Mouse (Mus musculus) erythroblast, adult 5-6 weeks (primary cell): ENCODE measurements at regions not wholly inside any gene's neighbourhood (a gene's known extent, or its start where the extent isn't known, plus 50 kb on each side); places are given as distances from the start of the nearest gene placed in this dataset.

ENCODE experiments used
- ATAC-seq: replicated peaks from 2 replicates; pipeline ENCODE4 v1.8.0; 2016; ENCODE audit warnings: moderate number of reproducible peaks, mild to moderate bottlenecking, moderate TSS enrichment, inconsistent platforms; ENCODE audit not compliant: poor library complexity, low FRiP score, severe bottlenecking

DNA sequence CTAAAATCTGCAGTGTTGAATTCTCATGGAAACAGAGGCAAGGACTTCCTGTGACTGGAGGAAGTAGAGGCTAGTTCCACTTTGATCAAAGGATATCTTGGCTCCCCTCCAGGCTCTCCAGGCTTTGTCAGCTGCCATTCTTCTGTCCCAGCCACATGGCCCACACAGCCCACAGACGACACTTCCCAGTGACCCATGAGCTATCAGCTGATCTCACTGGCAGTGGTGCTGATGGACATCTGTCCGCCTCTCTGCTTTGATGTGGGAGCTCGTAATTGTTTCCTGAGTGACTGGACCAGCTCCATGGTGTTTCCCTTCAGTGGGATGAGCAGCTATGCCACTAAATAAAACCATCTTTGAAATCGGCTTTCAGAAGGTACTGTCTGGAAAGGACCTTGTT, 96.4 kb upstream of the Ldah start:
- no peak for ATAC-seq

DNA sequence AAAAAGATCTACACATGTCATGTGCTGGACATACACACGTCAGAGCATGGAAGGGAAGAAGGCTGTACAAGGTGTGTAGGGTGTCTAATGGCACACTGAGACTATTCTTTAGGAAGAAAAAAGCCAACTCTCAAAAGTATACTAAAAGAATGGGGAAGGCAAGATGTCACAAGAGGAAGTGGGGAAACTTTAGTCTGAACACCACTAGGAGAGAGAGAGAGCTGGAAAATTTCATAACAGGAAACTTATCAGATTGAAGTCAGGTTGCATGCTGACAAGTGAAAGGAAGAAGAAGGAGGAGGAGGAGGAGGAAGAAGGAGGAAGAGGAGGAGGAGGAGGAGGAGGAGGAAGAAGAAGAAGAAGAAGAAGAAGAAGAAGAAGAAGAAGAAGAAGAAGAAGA, 52.3 kb upstream of the Ldah start:
- no peak for ATAC-seq
